Mouse (Mus musculus): Measurements from ENCODE around the gene Sult6b2. TPM values are rescaled to one million over a fixed set of nuclear protein-coding genes. Genes with fewer than 3 reads are reported as not detected.

The Sult6b2 gene
- total RNA-seq (2021), result under 1 TPM; 0.16 to 0.19 TPM

DNA sequence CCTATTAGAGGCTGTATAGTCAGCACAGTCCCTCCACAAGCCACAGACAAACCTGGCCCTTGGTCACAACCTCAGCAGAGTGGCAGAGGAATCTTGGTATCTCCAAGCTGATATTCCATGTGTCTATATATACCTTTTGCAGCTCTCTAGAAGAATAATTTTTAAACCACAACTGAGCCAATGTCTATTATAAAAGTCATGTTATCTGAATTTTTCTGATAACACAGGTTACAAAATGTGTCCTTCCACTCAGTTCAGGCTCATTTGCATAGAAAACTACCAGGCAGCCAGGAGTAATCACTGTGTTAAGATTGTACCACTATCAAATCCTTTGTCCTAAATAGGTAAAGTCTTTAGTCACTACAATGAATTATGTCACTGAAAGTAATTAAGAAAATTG is at the start of gene Sult6b2:
Sult6b2 (minus strand) TSS at position 101 of the 400 bp plus-strand sequence.
- intact Hi-C loops (cut with DNase I), result no loop called here
- no peak for DNase-seq (ENCODE audit: extremely low spot score in 1 of 2, low spot score in 2 of 2)

- intact Hi-C loops (cut with DNase I), result no loop called here
- no peak for DNase-seq (ENCODE audit: extremely low spot score in 1 of 2, low spot score in 2 of 2)
Measured at GRCm38 (mm10) chr6:142852419-142853377, 48.4 kb upstream of the Sult6b2 start.

DNA sequence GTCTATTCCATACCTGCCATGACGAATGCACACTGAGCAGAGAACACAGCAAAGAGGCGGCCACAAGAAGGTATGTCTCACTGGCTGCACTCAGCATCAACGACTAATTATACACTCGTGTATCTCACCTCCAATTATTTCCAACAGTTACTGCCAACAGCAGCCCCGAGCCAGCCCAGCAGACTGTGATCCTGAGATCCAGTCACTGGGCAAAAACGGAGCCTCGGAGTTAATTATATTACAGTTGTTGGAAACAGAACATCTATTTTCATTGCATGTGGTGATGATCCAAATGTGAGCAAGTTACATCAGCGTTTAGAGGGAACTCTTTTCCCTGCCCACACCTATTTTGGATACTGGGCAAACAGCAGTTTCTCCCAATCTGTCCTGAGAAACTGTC is 46.1 kb upstream of the Sult6b2 start:
- intact Hi-C loops (cut with DNase I), result no loop called here

DNA sequence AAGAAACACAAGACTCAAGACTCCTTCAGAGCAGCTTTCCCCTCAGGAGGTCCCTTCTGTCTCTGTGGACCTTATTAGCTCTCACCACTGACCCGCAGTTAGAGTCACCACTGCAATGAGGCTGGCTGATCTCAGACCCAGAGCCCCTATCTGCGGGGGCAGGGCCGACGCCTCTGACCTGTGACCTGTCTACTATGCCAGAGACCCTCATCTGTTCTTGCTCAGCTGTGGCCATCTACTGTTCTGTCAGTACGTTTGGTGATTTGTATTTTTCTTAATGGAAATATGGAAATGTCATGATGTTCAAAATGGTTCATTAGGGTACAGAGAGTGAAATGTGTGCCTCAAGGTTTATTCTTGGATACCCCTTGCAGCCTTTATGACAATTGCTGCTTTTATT is 45.0 kb upstream of the Sult6b2 start:
- DNase-seq (ENCODE audit: extremely low spot score in 1 of 2, low spot score in 2 of 2), result no peak
- intact Hi-C loops (cut with DNase I), result no loop called here

More for the DNA sequence above, 46.1 kb upstream of the Sult6b2 start:
- DNase-seq (ENCODE audit: extremely low spot score in 1 of 2, low spot score in 2 of 2), result peak in 1 of 2 experiments; percentile 21

GRCm38 (mm10) chr6:142847914-142848674 is 43.8 kb upstream of the Sult6b2 start:
- peak in 1 of 2 experiments; percentile 12 for DNase-seq (ENCODE audit: extremely low spot score in 1 of 2, low spot score in 2 of 2)
- intact Hi-C loops (cut with DNase I), result no loop called here

- no peak for DNase-seq (ENCODE audit: extremely low spot score in 1 of 2, low spot score in 2 of 2)
Measured at GRCm38 (mm10) chr6:142846855-142847254, 42.6 kb upstream of the Sult6b2 start.

DNA sequence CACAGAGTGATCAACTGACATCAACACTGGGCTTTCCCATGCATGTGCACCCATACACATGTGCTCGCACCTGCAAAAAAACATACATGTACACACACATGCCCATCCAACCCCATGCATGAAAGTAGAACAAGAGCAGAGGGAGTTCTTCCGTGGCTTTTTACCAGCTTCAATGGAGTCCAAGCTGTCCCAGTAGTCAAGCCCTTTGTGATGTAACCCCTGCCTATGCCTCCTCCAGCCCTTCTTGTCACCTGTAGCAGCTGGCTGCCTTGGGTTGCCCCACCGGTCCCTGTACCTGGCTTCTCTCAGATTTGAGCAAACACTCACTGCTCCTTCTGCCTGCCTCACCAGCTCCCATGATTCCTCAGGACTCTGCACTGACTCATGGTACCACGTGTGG is 40.8 kb upstream of the Sult6b2 start:
- no peak for DNase-seq (ENCODE audit: extremely low spot score in 1 of 2, low spot score in 2 of 2)
- intact Hi-C loops (cut with DNase I), result no loop called here

More at GRCm38 (mm10) chr6:142846855-142847254, 42.6 kb upstream of the Sult6b2 start:
- intact Hi-C loops (cut with DNase I), result no loop called here

DNA sequence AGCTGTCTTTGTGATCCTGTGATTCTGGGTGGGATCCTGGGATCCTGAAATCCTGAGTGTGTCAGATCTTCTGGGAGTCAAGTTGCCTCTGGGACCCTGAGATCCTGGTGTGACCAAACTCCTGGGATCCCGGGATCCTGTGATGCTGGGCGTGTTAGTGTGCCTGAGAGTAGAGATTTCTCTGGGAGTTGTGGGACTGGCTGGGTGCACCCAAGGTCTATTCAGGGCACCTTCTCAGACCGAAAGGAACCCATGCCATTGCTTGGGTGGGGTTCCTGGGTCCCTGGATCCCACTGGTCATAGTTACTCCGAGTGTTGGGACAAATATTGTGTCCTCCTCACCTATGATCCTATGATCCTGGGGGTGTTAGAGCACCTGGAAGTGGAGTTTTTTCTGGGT is 39.8 kb upstream of the Sult6b2 start:
- intact Hi-C loops (cut with DNase I), result no loop called here
- DNase-seq (ENCODE audit: extremely low spot score in 1 of 2, low spot score in 2 of 2), result no peak

GRCm38 (mm10) chr6:142838501-142838900 is 34.2 kb upstream of the Sult6b2 start:
- intact Hi-C loops (cut with DNase I), result no loop called here

DNA sequence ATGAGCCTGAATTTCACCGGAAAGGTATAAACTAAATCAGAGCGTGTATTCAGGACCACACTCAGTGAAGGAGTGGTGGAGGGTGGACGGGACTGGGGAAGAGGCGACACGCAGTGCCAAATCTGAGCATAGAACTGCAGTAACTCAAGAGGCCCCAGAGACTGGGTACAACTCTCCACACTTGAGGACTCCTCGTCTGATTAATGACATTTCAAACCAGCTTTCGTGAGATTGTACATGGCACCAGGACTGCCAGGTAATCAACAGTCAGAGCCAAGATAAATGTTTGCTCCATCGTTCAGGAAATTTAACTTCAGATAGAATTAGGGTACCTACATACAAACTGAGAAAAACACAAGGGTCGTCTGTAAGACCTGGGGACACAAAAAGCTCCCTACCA is 33.0 kb upstream of the Sult6b2 start:
- intact Hi-C loops (cut with DNase I), result no loop called here
- DNase-seq (ENCODE audit: extremely low spot score in 1 of 2, low spot score in 2 of 2), result no peak

More at GRCm38 (mm10) chr6:142838501-142838900, 34.2 kb upstream of the Sult6b2 start:
- DNase-seq (ENCODE audit: extremely low spot score in 1 of 2, low spot score in 2 of 2), result no peak

DNA sequence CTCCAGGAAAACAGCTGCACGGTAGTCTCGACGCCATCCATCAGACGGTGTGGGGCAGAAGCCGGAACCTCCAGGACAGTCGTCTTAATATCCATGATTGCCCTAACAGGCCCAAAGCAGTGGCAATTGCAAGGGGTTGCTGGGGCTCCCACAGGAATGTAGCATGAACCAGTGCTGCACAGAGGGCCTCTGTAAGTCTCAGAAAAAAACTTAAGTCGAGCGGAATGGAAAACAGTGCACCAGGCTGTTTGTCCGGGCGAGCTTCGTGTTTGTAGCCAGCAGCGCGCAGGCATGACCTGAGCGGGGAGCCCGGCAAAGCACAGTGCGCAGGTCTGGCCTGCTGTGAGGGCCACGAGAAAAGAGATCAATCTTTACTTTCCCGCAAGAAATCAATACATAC is 31.4 kb upstream of the Sult6b2 start:
- no peak for DNase-seq (ENCODE audit: extremely low spot score in 1 of 2, low spot score in 2 of 2)
- intact Hi-C loops (cut with DNase I), result no loop called here

DNA sequence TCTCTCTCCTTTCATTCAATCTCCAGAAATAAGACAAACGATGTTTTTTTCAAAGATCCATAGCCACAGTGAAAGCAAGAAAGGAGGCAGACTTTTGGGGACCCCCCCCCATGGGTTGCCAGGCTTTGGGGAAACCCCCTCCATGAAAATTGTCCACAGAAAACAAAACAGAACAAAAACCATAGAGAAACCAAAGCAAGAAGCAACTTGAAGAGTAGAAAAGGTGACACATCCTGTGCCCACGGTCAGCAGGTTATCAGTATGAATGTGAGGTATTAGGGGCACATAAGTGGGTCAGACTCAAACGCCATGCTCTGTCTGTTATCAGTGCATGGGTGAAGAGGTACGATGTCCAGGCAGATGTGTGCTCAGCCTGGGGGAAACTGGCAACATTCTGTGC is 30.6 kb upstream of the Sult6b2 start:
- intact Hi-C loops (cut with DNase I), result no loop called here
- DNase-seq (ENCODE audit: extremely low spot score in 1 of 2, low spot score in 2 of 2), result no peak

DNA sequence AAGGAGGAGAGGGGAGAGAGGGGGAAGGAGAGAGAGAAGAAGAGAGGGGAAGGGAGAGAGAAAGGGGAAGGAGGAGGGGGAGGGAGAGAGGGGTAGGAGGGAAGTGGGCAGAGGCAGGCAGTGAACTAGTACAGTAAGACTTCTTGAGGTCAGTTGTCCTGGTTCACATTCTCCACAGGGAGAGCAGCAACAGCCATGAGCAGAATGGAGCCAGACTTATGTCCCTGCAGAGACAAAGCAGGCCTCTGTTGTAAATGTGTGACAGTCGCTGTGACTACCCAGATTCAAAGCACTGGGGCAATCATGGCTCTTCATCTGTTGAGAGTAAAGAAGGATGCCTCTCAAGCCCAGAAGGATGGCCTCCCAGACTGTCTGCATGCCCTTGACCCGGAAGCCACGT is 27.4 kb upstream of the Sult6b2 start:
- intact Hi-C loops (cut with DNase I), result no loop called here
- DNase-seq (ENCODE audit: extremely low spot score in 1 of 2, low spot score in 2 of 2), result no peak

GRCm38 (mm10) chr6:142831243-142831642 is 26.9 kb upstream of the Sult6b2 start:
- intact Hi-C loops (cut with DNase I), result no loop called here

GRCm38 (mm10) chr6:142830221-142830620 is 25.9 kb upstream of the Sult6b2 start:
- intact Hi-C loops (cut with DNase I), result no loop called here
- no peak for DNase-seq (ENCODE audit: extremely low spot score in 1 of 2, low spot score in 2 of 2)

More at GRCm38 (mm10) chr6:142831243-142831642, 26.9 kb upstream of the Sult6b2 start:
- DNase-seq (ENCODE audit: extremely low spot score in 1 of 2, low spot score in 2 of 2), result no peak

DNA sequence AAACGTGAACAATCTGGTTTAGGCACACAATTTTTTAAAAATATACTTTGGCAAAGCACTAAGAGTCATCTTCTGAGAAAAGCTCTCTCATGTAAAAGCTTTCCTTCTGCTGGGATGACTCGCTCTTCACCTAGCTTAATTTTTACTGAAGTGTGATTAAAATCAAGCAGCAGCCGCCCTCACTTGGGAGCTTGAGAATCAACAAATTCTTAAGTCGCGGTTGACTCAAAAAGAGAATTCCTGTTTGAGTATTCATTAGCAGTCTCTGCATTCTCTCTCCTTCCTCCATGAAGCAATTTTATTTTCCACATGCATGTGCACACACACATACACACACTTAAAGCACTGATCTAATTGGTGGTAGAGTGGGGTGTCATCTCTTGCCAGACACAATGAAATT is 21.1 kb upstream of the Sult6b2 start:
- intact Hi-C loops (cut with DNase I), result no loop called here
- no peak for DNase-seq (ENCODE audit: extremely low spot score in 1 of 2, low spot score in 2 of 2)

- intact Hi-C loops (cut with DNase I), result no loop called here
- DNase-seq (ENCODE audit: extremely low spot score in 1 of 2, low spot score in 2 of 2), result no peak
Measured at GRCm38 (mm10) chr6:142823008-142823787, 18.9 kb upstream of the Sult6b2 start.

GRCm38 (mm10) chr6:142818306-142818705 is 14.0 kb upstream of the Sult6b2 start:
- intact Hi-C loops (cut with DNase I), result loop anchor here (5.0 kb wide), 1 partner anchor 36 kb away; no protein-coding TSS in a partner anchor

DNA sequence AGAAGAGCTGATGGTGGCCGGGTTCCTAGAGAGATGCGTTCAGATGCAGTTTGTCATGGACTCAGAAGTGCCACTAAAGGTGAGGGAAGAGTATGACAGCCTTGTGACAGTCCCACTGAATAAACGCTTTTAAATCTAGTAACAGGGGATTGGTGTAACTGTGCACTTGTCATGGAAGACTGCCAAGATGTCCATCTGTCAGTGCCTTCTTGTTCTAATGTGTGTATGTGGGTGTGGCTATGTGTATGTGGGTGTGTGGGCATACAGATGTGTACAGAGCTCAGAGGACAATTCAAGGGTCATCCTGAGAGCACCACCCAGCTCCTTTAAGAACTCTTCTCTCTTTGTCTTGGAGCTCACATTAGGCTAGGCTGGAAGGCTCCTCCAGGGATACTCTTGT is 11.2 kb upstream of the Sult6b2 start:
- intact Hi-C loops (cut with DNase I), result loop anchor here (5.0 kb wide), 1 partner anchor 33 kb away; no protein-coding TSS in a partner anchor
- no peak for DNase-seq (ENCODE audit: extremely low spot score in 1 of 2, low spot score in 2 of 2)

More at GRCm38 (mm10) chr6:142818306-142818705, 14.0 kb upstream of the Sult6b2 start:
- DNase-seq (ENCODE audit: extremely low spot score in 1 of 2, low spot score in 2 of 2), result no peak
